In the genomic region with DNA sequence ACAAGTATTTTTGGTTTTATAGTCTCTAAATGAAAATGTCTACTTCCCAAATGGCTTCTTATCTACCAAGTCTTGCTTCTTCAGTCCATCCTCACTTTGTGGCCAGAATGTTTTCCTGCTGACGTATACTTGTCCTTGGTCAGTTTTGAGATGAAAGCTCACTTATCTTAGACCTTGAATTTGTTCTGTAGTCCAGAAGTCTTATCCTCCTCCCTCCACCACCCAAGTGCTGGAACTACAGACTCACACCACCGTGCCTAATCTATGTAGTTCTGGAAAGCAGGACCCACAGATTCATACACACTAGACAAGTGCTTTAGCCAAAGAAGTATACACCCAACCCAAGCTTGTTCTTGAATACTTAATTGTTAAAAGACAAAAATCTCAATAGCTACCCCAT, we compare ENCODE assay signal across 14 mouse cellular contexts.
DNase-seq lines count a peak whose midpoint lies in the region.
"Had no signal": no experiment of that assay in that cellular context is flagged by ENCODE, and none has a peak within 500 bp of the region (broad histone marks: within the 10 kb centered on the region; RNA-seq: fewer than 3 reads in every experiment).

No protein-coding gene starts in this region.

- DNase-seq in adrenal gland, adult 2 months, result peak; percentile 29
- no peak for DNase-seq in adrenal gland, postnatal 25 days
- DNase-seq in adrenal gland, adult 8-10 months, result peak; percentile 16
- no peak for DNase-seq in adrenal gland, adult 18-20 months (ENCODE audit: low spot score in 2 of 2)
- peak; percentile 7 for DNase-seq in adrenal gland, postnatal 14 days
- DNase-seq in adrenal gland, postnatal 10 days, result no peak
- DNase-seq in ovary, adult 18-20 months (ENCODE audit: low spot score), result peak; percentile 55
- no peak for DNase-seq in ovary, postnatal 14 days (ENCODE audit: low spot score)
- DNase-seq: cerebellum, adult 11 months; cerebellum, adult 11-12 months; cerebellum, adult 18-20 months; cerebellum, adult 8-10 months; cerebellum, adult 9-10 months; cerebellum, adult 9-11 months had no signal

Comparison
In these comparisons a context has a peak if more than half of its experiments do, and no peak if none do; other contexts are left out.
1. DNase-seq: peak in adrenal gland, adult 2 months (single experiment), adrenal gland, adult 8-10 months (single experiment), adrenal gland, postnatal 14 days (single experiment) and ovary, adult 18-20 months (single experiment); none in adrenal gland, postnatal 25 days (single experiment), adrenal gland, adult 18-20 months (0 of 2), adrenal gland, postnatal 10 days (single experiment) and ovary, postnatal 14 days (single experiment).